Mouse (Mus musculus): ENCODE measurements at regions not wholly inside any gene's neighbourhood (a gene's known extent, or its start where the extent isn't known, plus 50 kb on each side); places are given as distances from the start of the nearest gene placed in this dataset.

- H3K36me3 ChIP-seq (replicated peaks; ENCODE audit: low read length), result no peaks in the 10 kb centered on the region
- H3K27me3 ChIP-seq (replicated peaks), result no peaks in the 10 kb centered on the region
- H3K9me3 ChIP-seq, result 0 out of 2 replicates have a peak, but pooled peaks cover 6% of the 10 kb centered on the region
- no peaks in the 10 kb centered on the region for H3K4me1 ChIP-seq
- TF ChIP-seq GATA1 (IDR thresholded peaks at IDR 0.05; ENCODE audit: borderline replicate concordance, low read length) (no peak), FLI1 (IDR thresholded peaks at IDR 0.05; ENCODE audit: low read length) (no peak)
- no peak overlapping the region for H3K4me3 ChIP-seq (replicated peaks)
These were observed 672.2 kb upstream of the 4930452B06Rik start for GRCm38 (mm10) chr14:9338220-9338619.

DNA sequence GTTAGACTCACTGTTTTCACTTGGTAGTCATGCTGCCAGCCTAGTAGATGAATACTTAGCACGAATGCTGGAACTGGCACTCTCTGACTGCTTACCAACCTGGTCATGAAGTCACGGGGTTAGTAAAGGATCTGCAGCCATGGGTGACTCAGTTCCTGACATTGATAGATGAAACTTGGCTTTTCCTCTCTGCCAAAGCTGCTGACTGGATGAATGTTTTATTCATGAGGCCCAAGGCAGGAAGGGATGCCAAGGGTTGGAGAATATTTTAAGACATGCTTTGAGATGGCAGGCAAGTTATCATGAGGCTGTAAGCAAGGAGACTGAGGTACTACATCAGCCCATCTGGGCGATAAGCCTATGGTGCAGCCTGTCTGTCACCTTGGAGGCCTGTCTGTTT lies 671.1 kb upstream of the 4930452B06Rik start:
- Histone ChIP-seq H3K4me1 (no peaks in the 10 kb centered on the region), H3K27me3 (replicated peaks) (no peaks in the 10 kb centered on the region), H3K4me3 (replicated peaks) (no peak overlapping the region), H3K9me3 (0 out of 2 replicates have a peak, but pooled peaks cover 6% of the 10 kb centered on the region), H3K36me3 (replicated peaks; ENCODE audit: low read length) (no peaks in the 10 kb centered on the region)
- no peak for TF ChIP-seq FLI1 (IDR thresholded peaks at IDR 0.05; ENCODE audit: low read length)
- TF ChIP-seq GATA1 (IDR thresholded peaks at IDR 0.05; ENCODE audit: borderline replicate concordance, low read length), result no peak

- TF ChIP-seq GATA1 (IDR thresholded peaks at IDR 0.05; ENCODE audit: borderline replicate concordance, low read length), result no peak
- no peak for TF ChIP-seq FLI1 (IDR thresholded peaks at IDR 0.05; ENCODE audit: low read length)
- 0 out of 2 replicates have a peak, but pooled peaks cover 3% of the 10 kb centered on the region for H3K9me3 ChIP-seq
- H3K36me3 ChIP-seq (replicated peaks; ENCODE audit: low read length), result no peaks in the 10 kb centered on the region
- no peaks in the 10 kb centered on the region for H3K27me3 ChIP-seq (replicated peaks)
- no peak overlapping the region for H3K4me3 ChIP-seq (replicated peaks)
- H3K4me1 ChIP-seq, result no peaks in the 10 kb centered on the region
These were observed 665.6 kb upstream of the 4930452B06Rik start for GRCm38 (mm10) chr14:9331593-9331992.

GRCm38 (mm10) chr14:9330767-9331166 lies 664.7 kb upstream of the 4930452B06Rik start:
- Histone ChIP-seq H3K9me3 (0 out of 2 replicates have a peak, but pooled peaks cover 3% of the 10 kb centered on the region), H3K36me3 (replicated peaks; ENCODE audit: low read length) (no peaks in the 10 kb centered on the region), H3K4me3 (replicated peaks) (no peak overlapping the region), H3K4me1 (no peaks in the 10 kb centered on the region), H3K27me3 (replicated peaks) (no peaks in the 10 kb centered on the region)
- TF ChIP-seq FLI1 (IDR thresholded peaks at IDR 0.05; ENCODE audit: low read length), result no peak
- TF ChIP-seq GATA1 (IDR thresholded peaks at IDR 0.05; ENCODE audit: borderline replicate concordance, low read length), result no peak

DNA sequence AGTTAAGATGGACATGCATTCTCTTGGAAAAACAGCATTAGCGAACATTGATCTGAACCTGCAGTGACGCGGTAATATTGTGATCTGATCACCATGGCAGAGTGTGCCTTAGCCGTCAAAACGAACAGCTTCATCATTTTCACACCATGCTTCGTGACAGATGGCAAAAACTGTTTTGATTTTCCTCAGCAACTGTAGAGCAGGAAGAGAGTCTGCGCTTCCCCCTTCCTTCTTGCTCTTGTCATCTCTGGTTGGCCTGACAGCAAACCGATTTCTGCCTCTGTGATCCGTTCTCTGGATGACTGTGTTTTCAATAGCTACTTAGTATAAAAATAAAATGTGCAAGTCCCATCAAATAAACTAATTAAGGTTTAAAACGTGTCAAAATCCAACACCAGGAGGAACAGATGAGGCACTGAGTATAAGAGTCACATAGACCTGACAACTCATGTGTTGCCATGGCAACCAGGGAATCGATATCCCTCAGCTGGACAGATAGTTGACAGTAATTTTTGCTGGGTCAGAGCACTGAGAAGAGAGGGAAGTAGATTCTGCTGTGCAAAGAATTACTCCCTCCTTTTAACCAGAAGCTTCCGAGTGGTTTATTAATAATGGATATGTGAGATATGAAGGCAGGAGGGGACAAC lies 663.9 kb upstream of the 4930452B06Rik start:
- Histone ChIP-seq H3K36me3 (replicated peaks; ENCODE audit: low read length) (no peaks in the 10 kb centered on the region), H3K4me1 (no peaks in the 10 kb centered on the region), H3K9me3 (0 out of 2 replicates have a peak, but pooled peaks cover 3% of the 10 kb centered on the region), H3K4me3 (replicated peaks) (peak overlapping the region; percentile 10), H3K27me3 (replicated peaks) (no peaks in the 10 kb centered on the region)
- no peak for TF ChIP-seq FLI1 (IDR thresholded peaks at IDR 0.05; ENCODE audit: low read length)
- no peak for TF ChIP-seq GATA1 (IDR thresholded peaks at IDR 0.05; ENCODE audit: borderline replicate concordance, low read length)

GRCm38 (mm10) chr14:9327344-9327743 lies 661.3 kb upstream of the 4930452B06Rik start:
- Histone ChIP-seq H3K36me3 (replicated peaks; ENCODE audit: low read length) (no peaks in the 10 kb centered on the region), H3K4me3 (replicated peaks) (no peak overlapping the region), H3K27me3 (replicated peaks) (no peaks in the 10 kb centered on the region), H3K9me3 (0 out of 2 replicates have a peak, but pooled peaks cover 3% of the 10 kb centered on the region), H3K4me1 (no peaks in the 10 kb centered on the region)
- TF ChIP-seq GATA1 (IDR thresholded peaks at IDR 0.05; ENCODE audit: borderline replicate concordance, low read length) (no peak), FLI1 (IDR thresholded peaks at IDR 0.05; ENCODE audit: low read length) (no peak)

GRCm38 (mm10) chr14:9319842-9320241 lies 653.8 kb upstream of the 4930452B06Rik start:
- no peak overlapping the region for H3K4me3 ChIP-seq (replicated peaks)
- no peaks in the 10 kb centered on the region for H3K4me1 ChIP-seq
- peaks cover 4% of the 10 kb centered on the region; the same call in 1 of the 2 replicates for H3K9me3 ChIP-seq
- H3K36me3 ChIP-seq (replicated peaks; ENCODE audit: low read length), result no peaks in the 10 kb centered on the region
- TF ChIP-seq FLI1 (IDR thresholded peaks at IDR 0.05; ENCODE audit: low read length) (no peak), GATA1 (IDR thresholded peaks at IDR 0.05; ENCODE audit: borderline replicate concordance, low read length) (no peak)
- H3K27me3 ChIP-seq (replicated peaks), result no peaks in the 10 kb centered on the region

DNA sequence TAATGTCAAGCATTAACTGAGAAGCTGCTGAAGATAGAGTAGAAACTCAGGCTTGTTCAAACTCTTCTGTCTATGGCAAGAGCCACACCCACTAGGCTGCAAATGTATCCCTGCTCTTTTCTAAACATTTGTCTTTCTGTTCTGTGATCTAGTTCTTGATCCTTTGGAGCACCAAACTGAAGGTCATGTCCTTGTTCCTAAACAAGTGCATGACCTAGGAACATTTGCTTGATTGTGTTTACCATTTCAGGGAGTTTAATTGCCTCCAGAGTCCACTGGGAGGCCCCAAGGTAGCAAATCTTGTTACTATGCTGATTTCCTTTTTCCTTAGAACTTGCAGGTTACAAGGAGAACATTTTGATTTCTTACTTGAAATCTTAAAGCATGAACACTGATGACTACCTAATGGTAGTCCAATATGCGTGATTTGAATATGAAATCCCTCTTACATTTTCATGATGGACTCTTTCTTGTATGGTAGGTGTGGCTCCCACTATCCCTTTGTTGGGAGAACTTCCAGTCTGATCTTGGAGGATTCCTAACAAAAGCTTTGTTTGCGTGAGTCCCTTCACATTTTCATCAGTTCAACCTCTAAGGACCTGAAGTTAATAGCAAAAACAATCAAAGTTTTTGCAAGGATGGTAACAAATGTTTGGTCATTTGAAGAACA lies 652.9 kb upstream of the 4930452B06Rik start:
- Histone ChIP-seq H3K9me3 (peaks cover 4% of the 10 kb centered on the region; the same call in 1 of the 2 replicates), H3K4me3 (replicated peaks) (no peak overlapping the region), H3K27me3 (replicated peaks) (no peaks in the 10 kb centered on the region), H3K4me1 (no peaks in the 10 kb centered on the region), H3K36me3 (replicated peaks; ENCODE audit: low read length) (no peaks in the 10 kb centered on the region)
- TF ChIP-seq FLI1 (IDR thresholded peaks at IDR 0.05; ENCODE audit: low read length), result no peak
- no peak for TF ChIP-seq GATA1 (IDR thresholded peaks at IDR 0.05; ENCODE audit: borderline replicate concordance, low read length)

GRCm38 (mm10) chr14:9315224-9315623 lies 649.2 kb upstream of the 4930452B06Rik start:
- TF ChIP-seq FLI1 (IDR thresholded peaks at IDR 0.05; ENCODE audit: low read length), result no peak
- no peak for TF ChIP-seq GATA1 (IDR thresholded peaks at IDR 0.05; ENCODE audit: borderline replicate concordance, low read length)
- H3K4me1 ChIP-seq, result no peaks in the 10 kb centered on the region
- no peaks in the 10 kb centered on the region for H3K9me3 ChIP-seq
- no peaks in the 10 kb centered on the region for H3K27me3 ChIP-seq (replicated peaks)
- no peaks in the 10 kb centered on the region for H3K36me3 ChIP-seq (replicated peaks; ENCODE audit: low read length)
- no peak overlapping the region for H3K4me3 ChIP-seq (replicated peaks)

DNA sequence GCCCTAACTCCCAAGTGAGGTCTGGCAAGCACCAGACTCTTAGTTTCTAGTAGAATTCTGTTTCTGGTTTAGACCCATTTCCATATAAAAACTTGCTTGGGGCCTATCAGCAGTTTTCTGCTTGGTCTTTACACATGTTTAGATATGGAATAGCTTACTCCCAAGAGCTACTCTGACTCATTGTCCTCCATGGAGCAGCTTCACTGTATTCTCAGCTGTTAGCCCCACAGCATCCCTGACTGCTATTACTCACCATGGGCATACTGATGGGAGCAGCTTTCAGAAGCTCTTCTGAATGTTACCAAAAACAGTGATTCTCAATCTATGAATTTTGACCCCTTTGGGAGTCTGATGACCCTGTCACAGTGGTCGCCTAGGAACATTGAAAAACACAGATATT lies 630.1 kb upstream of the 4930452B06Rik start:
- no peak for TF ChIP-seq GATA1 (IDR thresholded peaks at IDR 0.05; ENCODE audit: borderline replicate concordance, low read length)
- TF ChIP-seq FLI1 (IDR thresholded peaks at IDR 0.05; ENCODE audit: low read length), result no peak
- Histone ChIP-seq H3K36me3 (replicated peaks; ENCODE audit: low read length) (no peaks in the 10 kb centered on the region), H3K4me3 (replicated peaks) (no peak overlapping the region), H3K4me1 (no peaks in the 10 kb centered on the region), H3K9me3 (no peaks in the 10 kb centered on the region), H3K27me3 (replicated peaks) (no peaks in the 10 kb centered on the region)
